Mouse (Mus musculus): Measurements from ENCODE around the gene Minpp1.

Gene Minpp1

GRCm38 (mm10) chr19:32490976-32491375 is 5.4 kb downstream of the Minpp1 start:
- DNase-seq = no peak

GRCm38 (mm10) chr19:32492339-32492738 is 6.8 kb downstream of the Minpp1 start:
- no peak for DNase-seq

- no peak for DNase-seq
These were observed 7.4 kb downstream of the Minpp1 start for GRCm38 (mm10) chr19:32492981-32493380.

- no peak for DNase-seq
These were observed 7.9 kb downstream of the Minpp1 start for GRCm38 (mm10) chr19:32493471-32493870.

- DNase-seq = peak; percentile 76
These were observed 9.0 kb downstream of the Minpp1 start for GRCm38 (mm10) chr19:32494611-32495010.

GRCm38 (mm10) chr19:32495034-32495433 is 9.5 kb downstream of the Minpp1 start:
- DNase-seq = no peak

- DNase-seq = no peak
These were observed 11.8 kb downstream of the Minpp1 start for GRCm38 (mm10) chr19:32497411-32497810.

- peak; percentile 87 for DNase-seq
These were observed 12.4 kb downstream of the Minpp1 start for GRCm38 (mm10) chr19:32498002-32498401.

GRCm38 (mm10) chr19:32501414-32501813 is 15.8 kb downstream of the Minpp1 start:
- no peak for DNase-seq

GRCm38 (mm10) chr19:32506081-32506480 is 20.5 kb downstream of the Minpp1 start:
- DNase-seq = no peak

- no peak for DNase-seq
These were observed 20.9 kb downstream of the Minpp1 start for GRCm38 (mm10) chr19:32506514-32506913.

- DNase-seq = no peak
These were observed 21.5 kb downstream of the Minpp1 start for GRCm38 (mm10) chr19:32507100-32507499.

GRCm38 (mm10) chr19:32507526-32507925 is 22.0 kb downstream of the Minpp1 start:
- DNase-seq = no peak

GRCm38 (mm10) chr19:32510267-32510666 is 24.7 kb downstream of the Minpp1 start:
- DNase-seq = peak; percentile 60

GRCm38 (mm10) chr19:32510962-32511361 is 25.4 kb downstream of the Minpp1 start:
- DNase-seq = no peak

GRCm38 (mm10) chr19:32512518-32512917 is 26.9 kb downstream of the Minpp1 start:
- DNase-seq = no peak

- no peak for DNase-seq
These were observed 31.0 kb downstream of the Minpp1 start for GRCm38 (mm10) chr19:32516575-32516974.

- DNase-seq = no peak
These were observed 35.9 kb downstream of the Minpp1 start for GRCm38 (mm10) chr19:32521446-32521845.

GRCm38 (mm10) chr19:32522247-32522646 is 36.7 kb downstream of the Minpp1 start:
- DNase-seq = no peak

GRCm38 (mm10) chr19:32522753-32523307 is 37.3 kb downstream of the Minpp1 start:
- DNase-seq = no peak

GRCm38 (mm10) chr19:32523769-32524515 is 38.4 kb downstream of the Minpp1 start:
- no peak for DNase-seq

GRCm38 (mm10) chr19:32524516-32524860 is 38.9 kb downstream of the Minpp1 start:
- DNase-seq = peak; percentile 42

- DNase-seq = no peak
These were observed 41.6 kb downstream of the Minpp1 start for GRCm38 (mm10) chr19:32527139-32527538.

GRCm38 (mm10) chr19:32528723-32529122 is 43.2 kb downstream of the Minpp1 start:
- DNase-seq = no peak

Measured in kidney, adult 11 months (tissue).